Mouse (Mus musculus) brain, embryonic 18.5 days (tissue): Measurements from ENCODE around the gene Ppp1r13b.
A peak's percentile ranks its signal among the peaks of the same experiment; 100 is the strongest.
"Not testable (repeated sequence)": the region's sequence is repeated elsewhere in the genome, so short reads cannot be mapped to it uniquely, and the experiment has no call there.

Experiments used
- DNase-seq: peaks from one replicate; pipeline ENCODE4 v3.0.0-alpha.2; 2012; ENCODE audit warnings: low read depth, low spot score

Ppp1r13b gene

GRCm38 (mm10) chr12:111907970-111908681 is at the start of gene Ppp1r13b:
Gene Ppp1r13b, minus strand, starts transcription at chr12:111908110.
- DNase-seq, result peak; percentile 88

- DNase-seq, result no peak
Measured at GRCm38 (mm10) chr12:111956173-111956572, 48.3 kb upstream of the Ppp1r13b start.

DNA sequence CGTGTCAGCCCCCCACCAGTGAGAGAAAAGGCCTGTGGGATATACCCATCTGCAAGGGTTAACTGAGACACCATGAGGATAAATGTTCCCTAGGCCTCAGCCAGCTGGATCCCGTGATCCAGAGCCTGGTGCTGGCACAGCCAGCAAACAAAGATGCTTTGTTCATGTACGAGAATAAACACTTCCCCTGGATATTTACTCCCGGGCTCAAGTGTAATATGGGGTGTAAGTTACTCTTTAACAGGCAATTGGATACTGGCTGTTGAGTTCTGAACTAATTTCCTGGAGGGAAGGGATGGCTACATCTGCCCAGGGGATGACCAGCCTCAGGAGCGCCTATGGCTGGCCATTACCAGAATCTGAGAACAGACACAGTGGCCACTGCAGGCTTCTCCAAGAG is 43.8 kb upstream of the Ppp1r13b start:
- no peak for DNase-seq

- DNase-seq, result no peak
Measured at GRCm38 (mm10) chr12:111950486-111950885, 42.6 kb upstream of the Ppp1r13b start.

DNA sequence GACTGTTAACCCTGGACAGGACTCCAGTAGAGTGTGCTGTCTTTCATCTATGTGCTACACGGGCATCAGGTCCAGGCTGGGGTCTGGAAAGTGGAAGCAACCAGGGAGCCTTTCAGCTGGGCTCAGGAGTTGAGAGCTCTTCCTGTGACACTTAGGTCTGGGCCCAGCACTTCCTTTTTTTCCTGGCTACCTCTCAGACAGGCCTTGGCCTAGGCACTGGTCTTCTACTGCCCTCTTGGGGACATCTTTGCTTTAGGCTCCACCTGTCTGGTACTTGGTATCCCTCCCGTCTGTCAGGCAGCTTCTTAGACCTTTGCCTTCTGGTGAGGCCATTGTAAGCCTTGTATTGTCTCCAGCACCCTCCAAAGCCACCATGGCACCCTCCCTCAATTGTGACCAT is 38.8 kb upstream of the Ppp1r13b start:
- DNase-seq, result no peak

DNA sequence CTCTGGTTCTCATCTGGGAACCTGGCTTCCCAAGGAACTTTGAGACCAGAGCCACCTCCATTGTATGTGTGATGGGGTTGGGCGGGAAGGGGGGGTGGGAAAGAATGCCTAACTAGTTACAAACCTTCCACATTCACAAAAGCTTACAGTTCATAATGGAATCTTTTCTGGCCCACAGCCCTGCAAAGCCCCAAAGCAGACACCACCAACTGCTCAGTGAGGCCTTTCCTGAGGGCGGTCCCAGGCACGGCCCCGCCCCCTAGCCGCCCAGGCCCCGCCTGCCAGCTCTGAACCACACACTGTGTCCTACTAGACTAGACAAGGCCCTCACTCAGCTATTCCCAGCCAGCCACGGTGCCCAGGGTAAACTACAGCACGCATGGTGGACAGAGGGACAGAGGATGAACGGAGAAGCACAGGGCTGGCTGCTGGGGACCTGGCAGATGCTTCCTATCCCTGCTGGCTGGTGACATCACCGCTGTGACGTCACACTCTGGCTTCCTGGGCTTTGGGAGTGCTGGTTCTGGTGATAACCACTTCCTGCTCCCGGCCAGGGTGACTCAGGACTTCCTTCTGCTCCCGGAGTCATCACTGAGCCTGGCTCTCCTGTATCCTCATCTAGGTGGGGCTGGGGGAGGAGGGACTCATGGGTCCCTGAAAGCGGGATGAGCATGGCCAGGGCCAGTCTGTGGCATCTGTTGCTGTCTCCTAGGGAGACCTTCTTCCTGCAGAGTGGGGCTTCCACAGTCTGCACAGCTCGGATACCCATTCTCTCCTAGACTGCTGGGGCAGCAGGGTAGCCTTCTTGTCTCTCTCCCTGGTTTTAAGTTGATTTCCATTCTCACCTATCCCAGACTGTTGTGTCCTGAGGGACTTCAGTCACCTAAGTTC is 38.1 kb upstream of the Ppp1r13b start:
- DNase-seq, result not testable (repeated sequence)

DNA sequence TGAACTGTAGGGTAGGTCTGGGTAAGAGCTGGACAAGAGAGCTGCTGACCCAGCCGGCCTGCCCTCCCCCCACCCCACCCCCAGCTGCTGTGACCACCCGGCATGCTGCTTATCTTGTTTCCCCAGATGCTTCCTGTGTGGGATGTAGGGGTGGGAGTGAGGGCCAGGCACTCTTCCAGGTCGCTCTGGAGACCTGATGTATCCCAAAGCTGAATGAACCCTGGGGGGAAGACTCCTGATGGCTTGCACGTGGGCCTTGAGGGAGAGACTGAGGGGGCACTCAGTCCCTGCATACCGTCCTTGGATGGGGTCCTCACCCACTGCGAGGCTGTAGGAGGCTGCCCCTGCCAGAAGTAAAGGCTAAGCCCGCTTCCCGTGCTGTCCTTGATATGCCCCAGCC is 37.2 kb upstream of the Ppp1r13b start:
- no peak for DNase-seq

DNA sequence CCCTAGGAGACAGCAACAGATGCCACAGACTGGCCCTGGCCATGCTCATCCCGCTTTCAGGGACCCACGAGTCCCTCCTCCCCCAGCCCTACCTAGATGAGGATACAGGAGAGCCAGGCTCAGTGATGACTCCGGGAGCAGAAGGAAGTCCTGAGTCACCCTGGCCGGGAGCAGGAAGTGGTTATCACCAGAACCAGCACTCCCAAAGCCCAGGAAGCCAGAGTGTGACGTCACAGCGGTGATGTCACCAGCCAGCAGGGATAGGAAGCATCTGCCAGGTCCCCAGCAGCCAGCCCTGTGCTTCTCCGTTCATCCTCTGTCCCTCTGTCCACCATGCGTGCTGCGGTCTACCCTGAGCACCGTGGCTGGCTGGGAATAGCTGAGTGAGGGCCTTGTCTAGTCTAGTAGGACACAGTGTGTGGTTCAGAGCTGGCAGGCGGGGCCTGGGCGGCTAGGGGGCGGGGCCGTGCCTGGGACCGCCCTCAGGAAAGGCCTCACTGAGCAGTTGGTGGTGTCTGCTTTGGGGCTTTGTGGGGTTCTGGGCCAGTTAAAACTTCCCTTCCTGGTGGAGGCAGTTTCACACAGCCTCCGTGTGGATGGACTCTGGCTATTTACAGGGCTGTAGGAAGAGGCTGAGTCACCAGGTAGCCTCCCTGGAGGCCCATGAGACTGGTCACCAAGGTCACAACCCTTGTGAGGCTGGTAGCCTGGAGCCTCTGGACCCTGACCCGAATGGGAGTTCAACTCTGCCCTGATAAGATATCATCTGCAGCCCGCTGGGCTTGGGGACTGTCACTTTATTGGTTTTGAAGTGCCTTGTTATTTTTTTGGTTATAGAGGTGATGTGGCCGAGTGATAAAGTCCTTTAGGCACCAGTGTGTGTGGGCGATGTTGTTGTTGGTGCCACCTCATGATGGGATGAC is 36.4 kb upstream of the Ppp1r13b start:
- DNase-seq, result not testable (repeated sequence)

- no peak for DNase-seq
Measured at GRCm38 (mm10) chr12:111943421-111944064, 35.6 kb upstream of the Ppp1r13b start.

DNA sequence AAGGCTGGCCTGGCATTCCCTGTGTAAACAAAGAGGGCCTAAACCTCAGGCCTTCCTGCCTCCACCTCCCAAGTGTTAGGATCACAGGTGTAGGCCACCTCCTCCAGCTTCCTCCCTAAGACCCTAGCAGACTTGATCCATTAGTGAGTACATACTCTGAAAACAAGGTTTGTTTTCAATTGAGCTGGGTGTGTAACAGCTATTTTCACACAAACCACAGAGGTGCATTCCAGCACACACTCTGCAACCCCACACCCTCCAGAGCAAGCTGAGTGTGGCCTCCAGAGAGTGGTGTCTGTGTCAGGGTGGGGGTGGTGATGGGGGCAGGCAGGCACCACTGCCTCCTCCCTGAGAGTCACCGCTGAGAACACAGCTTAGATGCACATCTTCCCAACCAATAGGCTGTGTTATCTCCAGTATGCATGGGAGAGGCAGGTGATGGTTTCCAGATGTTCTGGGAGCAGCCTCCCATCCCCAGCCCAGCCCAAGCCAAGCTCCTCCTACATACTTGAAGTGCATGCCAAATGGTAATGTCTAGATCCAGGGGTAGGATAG is 30.8 kb upstream of the Ppp1r13b start:
- DNase-seq, result no peak

DNA sequence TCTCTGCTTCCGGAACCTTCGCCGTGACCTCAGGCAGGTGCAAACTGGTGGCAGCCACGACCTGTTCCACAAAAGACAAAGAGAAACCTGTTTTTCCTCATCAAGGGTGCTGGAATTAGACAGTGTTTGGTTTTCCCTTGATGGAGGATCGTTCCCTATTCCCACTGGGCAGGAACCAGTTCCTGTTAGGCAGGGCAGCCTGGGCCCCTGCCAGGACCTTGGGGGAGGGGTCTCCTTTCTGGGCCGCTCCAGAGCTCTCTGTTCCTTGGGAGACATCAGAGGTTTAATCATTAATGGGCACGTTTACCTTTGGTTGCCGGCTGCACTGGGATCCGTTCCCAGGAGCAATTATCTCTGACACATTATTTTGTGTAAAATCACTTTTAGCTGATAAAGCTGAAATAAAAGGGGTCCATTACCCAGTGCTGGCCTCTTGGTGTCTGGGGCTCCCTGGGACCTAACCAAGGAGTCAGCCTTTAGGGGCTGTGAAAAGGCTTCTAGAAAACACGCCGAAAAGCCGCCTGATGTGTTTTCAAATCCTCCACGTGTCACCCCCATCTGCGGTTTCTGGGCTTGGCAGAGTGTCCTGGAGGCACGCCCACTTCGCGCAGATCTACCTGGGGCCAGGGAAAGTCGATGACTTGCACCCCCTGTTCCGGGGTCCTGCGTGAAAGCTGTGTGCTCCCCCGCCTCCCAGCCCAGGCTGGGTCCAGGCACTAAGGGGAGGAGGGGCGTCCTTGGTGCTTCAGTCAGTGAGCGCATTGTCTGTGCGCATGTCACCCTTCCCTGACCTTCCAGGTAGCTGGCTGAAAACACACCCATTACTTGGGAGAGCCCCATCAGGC is 29.0 kb upstream of the Ppp1r13b start:
- no peak for DNase-seq

DNA sequence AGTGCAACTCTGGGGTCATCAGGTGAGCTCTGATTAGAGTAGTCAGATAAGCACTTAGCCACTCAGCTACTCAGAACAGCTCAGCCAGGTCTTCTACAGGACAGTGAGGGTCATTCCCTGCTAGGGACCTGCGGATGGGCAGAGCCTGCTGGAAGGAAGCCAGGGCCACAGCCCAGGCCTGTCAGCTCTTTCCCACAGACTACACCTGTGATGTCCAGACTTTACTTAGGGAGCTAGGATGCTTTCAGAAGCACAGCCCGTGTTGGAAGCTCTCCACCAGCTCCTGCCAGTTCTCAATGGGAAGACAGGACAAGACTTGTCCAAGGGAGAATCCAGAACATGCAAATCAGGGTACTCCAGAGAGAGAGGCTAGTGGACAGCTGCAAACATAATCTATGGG is 26.1 kb upstream of the Ppp1r13b start:
- no peak for DNase-seq

- DNase-seq, result no peak
Measured at GRCm38 (mm10) chr12:111933032-111933704, 25.3 kb upstream of the Ppp1r13b start.

- DNase-seq, result no peak
Measured at GRCm38 (mm10) chr12:111932513-111932912, 24.6 kb upstream of the Ppp1r13b start.

- DNase-seq, result no peak
Measured at GRCm38 (mm10) chr12:111931411-111932025, 23.6 kb upstream of the Ppp1r13b start.

- no peak for DNase-seq
Measured at GRCm38 (mm10) chr12:111928411-111928966, 20.6 kb upstream of the Ppp1r13b start.

DNA sequence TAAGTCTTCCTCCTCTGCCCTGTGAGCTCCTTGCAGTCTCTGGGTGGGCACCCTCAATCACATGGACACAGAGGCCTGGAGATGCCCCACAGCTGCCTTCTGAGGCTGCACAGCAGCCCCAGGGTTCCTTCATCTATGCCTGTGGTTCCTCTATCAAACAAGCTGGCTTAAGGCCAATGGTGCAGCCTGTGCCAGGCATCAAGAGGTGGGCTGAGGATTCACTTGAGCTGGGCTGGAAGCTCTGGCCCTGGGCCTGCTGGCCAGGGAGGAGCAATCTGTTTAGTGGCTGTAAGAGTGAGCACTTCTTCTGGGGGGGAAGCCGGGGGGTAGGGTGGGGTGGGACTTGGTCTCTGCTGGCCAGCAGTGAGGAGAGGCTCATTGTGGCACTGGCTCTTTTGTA is 19.4 kb upstream of the Ppp1r13b start:
- DNase-seq, result no peak

GRCm38 (mm10) chr12:111923117-111923516 is 15.2 kb upstream of the Ppp1r13b start:
- no peak for DNase-seq

- DNase-seq, result no peak
Measured at GRCm38 (mm10) chr12:111920046-111920445, 12.1 kb upstream of the Ppp1r13b start.
